Mouse (Mus musculus) CH12.LX (cell line): Measurements from ENCODE around the gene Camsap2.

Experiments
- CHD1 ChIP-seq: IDR thresholded peaks from 2 replicates; pipeline ENCODE4 v1.6.1; 2012; ENCODE audit warnings: low read depth, low read length, improper control_type of control experiment, inconsistent platforms
- CHD2 ChIP-seq: IDR thresholded peaks from 2 replicates; pipeline ENCODE4 v1.6.1; 2011; ENCODE audit warnings: low read length, improper control_type of control experiment
- CTCF ChIP-seq, 2 experiments: IDR thresholded peaks in 1 of 2; conservative IDR thresholded peaks in 1 of 2; 2 replicates each; pipeline ENCODE4 v1.5.1; 2011 to 2012; ENCODE audit warnings: low read depth in 2 of 2, low read length in 2 of 2, improper control_type of control experiment in 1 of 2, inconsistent platforms in 1 of 2, mild to moderate bottlenecking in 1 of 2, moderate library complexity in 1 of 2
- EP300 ChIP-seq: IDR thresholded peaks from 2 replicates; pipeline ENCODE4 v1.6.1; 2011; ENCODE audit warnings: low read length, improper control_type of control experiment
- GABPA ChIP-seq: IDR thresholded peaks from 2 replicates; pipeline ENCODE4 v1.6.1; 2012; ENCODE audit warnings: low read depth, low read length, improper control_type of control experiment, inconsistent platforms; ENCODE audit not compliant: insufficient replicate concordance
- KAT2A ChIP-seq: IDR thresholded peaks from 2 replicates; pipeline ENCODE4 v1.6.1; 2012; ENCODE audit warnings: low read length, improper control_type of control experiment, inconsistent platforms; ENCODE audit not compliant: insufficient replicate concordance
- MYC ChIP-seq: IDR thresholded peaks from 2 replicates; pipeline ENCODE4 v1.6.1; 2011; ENCODE audit warnings: low read depth, mild to moderate bottlenecking, improper control_type of control experiment, low read length
- PAX5 ChIP-seq: IDR thresholded peaks from 2 replicates; pipeline ENCODE4 v1.6.1; 2012; ENCODE audit warnings: low read length, inconsistent platforms, mixed read lengths
- POLR2A ChIP-seq: IDR thresholded peaks from 2 replicates; pipeline ENCODE4 v1.6.1; 2011; ENCODE audit warnings: low read depth, mild to moderate bottlenecking, improper control_type of control experiment, low read length
- POLR2AphosphoS2 ChIP-seq: IDR thresholded peaks from 2 replicates; pipeline ENCODE4 v1.6.1; 2011; ENCODE audit warnings: low read depth, low read length, improper control_type of control experiment
- TCF12 ChIP-seq: IDR thresholded peaks from 2 replicates; pipeline ENCODE4 v1.6.1; 2014; ENCODE audit warnings: low read depth, mild to moderate bottlenecking, inconsistent platforms, low read length, improper control_type of control experiment
- USF1 ChIP-seq: IDR thresholded peaks from 2 replicates; pipeline ENCODE4 v1.6.1; 2014; ENCODE audit warnings: low read depth, mild to moderate bottlenecking, inconsistent platforms, low read length, improper control_type of control experiment
- USF2 ChIP-seq: conservative IDR thresholded peaks from 2 replicates; pipeline ENCODE4 v1.6.1; 2011; ENCODE audit warnings: low read depth, low read length, improper control_type of control experiment

- no peak for TF ChIP-seq PAX5
- no peak for TF ChIP-seq TCF12
- no peak for TF ChIP-seq USF1
- TF ChIP-seq MYC, result no peak
- no peak for TF ChIP-seq CHD2
- TF ChIP-seq EP300, result no peak
- no peak for TF ChIP-seq KAT2A
- TF ChIP-seq CHD1, result no peak
- TF ChIP-seq POLR2A, result no peak
- TF ChIP-seq GABPA, result no peak
- TF ChIP-seq CTCF (conservative IDR thresholded peaks at IDR 0.05 in 1 of 2, IDR thresholded peaks at IDR 0.05 in 1 of 2; ENCODE audit: low read depth in 2 of 2, low read length in 2 of 2), result no peak
- no peak for TF ChIP-seq USF2
- TF ChIP-seq POLR2AphosphoS2, result no peak
Observed at GRCm38 (mm10) chr1:136255657-136256056, 90.2 kb downstream of the Camsap2 start.
